In the genomic region with DNA sequence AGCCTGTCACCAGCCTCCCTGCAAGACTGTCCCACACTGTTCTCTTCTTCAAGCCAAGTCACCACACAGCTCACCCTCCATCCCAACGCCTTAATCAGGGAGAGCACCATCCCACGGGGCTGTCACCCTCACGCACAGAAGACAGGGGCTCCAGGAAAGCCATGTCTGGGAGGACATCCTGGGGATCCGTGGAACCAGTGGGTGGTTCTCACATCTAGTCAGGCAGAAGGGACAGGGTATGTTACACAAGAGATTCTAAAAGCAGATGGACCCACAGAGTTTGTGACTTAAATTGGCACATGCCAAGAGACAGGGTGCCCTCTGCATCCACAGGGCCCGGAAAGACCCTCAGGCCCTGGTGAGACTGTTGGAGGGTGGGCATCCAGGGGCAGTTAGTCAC, we compare ENCODE assay signal across 28 mouse cellular contexts.
A peak's percentile ranks its signal among the peaks of the same experiment; 100 is the strongest.
DNase-seq lines count a peak whose midpoint lies in the region; ATAC-seq and TF ChIP-seq lines count a peak whose summit lies in the region.
"Had no signal": no experiment of that assay in that cellular context is flagged by ENCODE, and none has a peak within 500 bp of the region (broad histone marks: within the 10 kb centered on the region; RNA-seq: fewer than 3 reads in every experiment).

No protein-coding gene starts in this region.

- intact Hi-C loops in left cerebral cortex, adult 2 months (cut with DNase I) = no loop called here
- intact Hi-C loops in left cerebral cortex, postnatal 10 days (cut with DNase I) = no loop called here

- no peak for TF ChIP-seq CTCF in left cerebral cortex, adult 2 months (IDR thresholded peaks at IDR 0.05)

- ATAC-seq in frontal cortex, adult (ENCODE audit: low TSS enrichment) = peak; percentile 82
- ATAC-seq: activated CD4-positive, CD25-positive, alpha-beta regulatory T cell, adult 4 months; CD4-positive, CD25-positive, alpha-beta regulatory T cell, adult 4 months; Patski had no signal

- H3K27ac ChIP-seq in left cerebral cortex, adult 2 months = peak overlapping the region; percentile 50; the same call in 1 of the 2 replicates
- H3K27ac ChIP-seq: embryonic facial prominence, embryonic 13.5 days; embryonic facial prominence, embryonic 15.5 days; forebrain, embryonic 10.5 days; forebrain, embryonic 12.5 days; forebrain, embryonic 15.5 days had no signal

- no peak for DNase-seq in frontal cortex, postnatal 14 days (ENCODE audit: low spot score in 2 of 2)
- peak; percentile 51 for DNase-seq in layer of hippocampus, adult 9-11 months
- DNase-seq in layer of hippocampus, postnatal 14 days (ENCODE audit: low spot score in 2 of 2) = no peak
- no peak for DNase-seq in left cerebral cortex, adult 2 months (ENCODE audit: extremely low spot score in 1 of 2, low spot score in 2 of 2)
- DNase-seq in left cerebral cortex, postnatal 10 days (ENCODE audit: extremely low spot score in 1 of 2, low spot score in 2 of 2) = no peak
- DNase-seq in right cerebral cortex, adult 18-20 months = peak; percentile 52
- DNase-seq in right cerebral cortex, postnatal 10 days (ENCODE audit: low spot score in 2 of 2) = no peak
- DNase-seq: adrenal gland, adult 8-10 months; adrenal gland, postnatal 14 days; adrenal gland, postnatal 36 days; B cell, adult 2 months; cerebellum, adult 11 months; cerebellum, adult 18-20 months; cerebellum, adult 8-10 months; cerebellum, adult 9-11 months; cerebellum, postnatal 14 days; cerebellum, postnatal 36 days; embryo, embryonic 11 days had no signal

- H3K4me3 ChIP-seq in left cerebral cortex, adult 2 months = no peak overlapping the region
- H3K4me3 ChIP-seq: embryonic facial prominence, embryonic 13.5 days; embryonic facial prominence, embryonic 15.5 days; erythroblast, embryonic 14.5 days; forebrain, embryonic 10.5 days; forebrain, embryonic 12.5 days; forebrain, embryonic 15.5 days had no signal

Comparison
In these comparisons a context has a peak if more than half of its experiments do, and no peak if none do; other contexts are left out.
1. DNase-seq: peak in layer of hippocampus, adult 9-11 months (single experiment) and right cerebral cortex, adult 18-20 months (single experiment); none in frontal cortex, postnatal 14 days (0 of 2), layer of hippocampus, postnatal 14 days (0 of 2), left cerebral cortex, adult 2 months (0 of 2), left cerebral cortex, postnatal 10 days (0 of 2) and right cerebral cortex, postnatal 10 days (0 of 2).